Mouse (Mus musculus) neutrophil, adult 5-6 weeks (primary cell): ENCODE measurements around the gene Kctd13. TPM values are rescaled to one million over a fixed set of nuclear protein-coding genes. Genes with fewer than 3 reads are reported as not detected.
A peak's percentile ranks its signal among the peaks of the same experiment; 100 is the strongest.
"Not testable (repeated sequence)": the region's sequence is repeated elsewhere in the genome, so short reads cannot be mapped to it uniquely, and the experiment has no call there.

Source experiments
- ATAC-seq: fragments of 151-379, 151-347 bp; 2 replicates; pipeline ENCODE4 v1.8.0; 2017; ENCODE audit warnings: mild to moderate bottlenecking, moderate TSS enrichment; ENCODE audit not compliant: insufficient number of reproducible peaks, poor library complexity, low FRiP score, severe bottlenecking; ENCODE audit errors: extremely low read depth
- total RNA-seq: library from RNA; stranded (forward); fragments of 200-1000 nt; gene quantifications from 2 replicates; pipeline ENCODE4 v1.2.3, GENCODE M21; 2017

Gene Kctd13
- total RNA-seq = 29.1 and 32.8 TPM in 2 replicates

GRCm38 (mm10) chr7:126928384-126929037 lies at the start of gene Kctd13:
Kctd13 (plus strand) TSS chr7:126928879.
- peak; percentile 80 for ATAC-seq

GRCm38 (mm10) chr7:126881040-126881439 lies 47.6 kb upstream of the Kctd13 start:
- ATAC-seq = no peak

- no peak for ATAC-seq
These were observed 44.9 kb upstream of the Kctd13 start for GRCm38 (mm10) chr7:126883731-126884181.

- ATAC-seq = peak; percentile 82
These were observed 44.2 kb upstream of the Kctd13 start, which contains the start of gene Taok2 for GRCm38 (mm10) chr7:126884286-126885164. Taok2 (minus strand) TSS chr7:126884703.

GRCm38 (mm10) chr7:126887281-126887680 lies 41.4 kb upstream of the Kctd13 start:
- ATAC-seq = no peak

- ATAC-seq = no peak
These were observed 39.8 kb upstream of the Kctd13 start for GRCm38 (mm10) chr7:126888852-126889251.

GRCm38 (mm10) chr7:126896912-126897311 lies 31.8 kb upstream of the Kctd13 start:
- no peak for ATAC-seq

GRCm38 (mm10) chr7:126897390-126898101 lies 31.1 kb upstream of the Kctd13 start:
- peak; percentile 47; the same call in 1 of the 2 replicates for ATAC-seq

GRCm38 (mm10) chr7:126898102-126898990 lies 30.3 kb upstream of the Kctd13 start:
- peak; percentile 88 for ATAC-seq

GRCm38 (mm10) chr7:126899781-126900180 lies 28.9 kb upstream of the Kctd13 start:
- not testable (repeated sequence) for ATAC-seq

- no peak for ATAC-seq
These were observed 23.1 kb upstream of the Kctd13 start for GRCm38 (mm10) chr7:126905590-126905989.

GRCm38 (mm10) chr7:126914844-126915243 lies 13.8 kb upstream of the Kctd13 start:
- ATAC-seq = no peak

- not testable (repeated sequence) for ATAC-seq
These were observed 10.3 kb upstream of the Kctd13 start for GRCm38 (mm10) chr7:126918356-126918755.

GRCm38 (mm10) chr7:126919973-126920372 lies 8.7 kb upstream of the Kctd13 start:
- ATAC-seq = no peak

- no peak for ATAC-seq
These were observed 7.1 kb upstream of the Kctd13 start for GRCm38 (mm10) chr7:126921563-126921962.

- ATAC-seq = no peak
These were observed 6.0 kb upstream of the Kctd13 start, which contains the start of gene Tmem219 for GRCm38 (mm10) chr7:126922624-126923060. Tmem219 (minus strand) TSS chr7:126922917.

- no peak for ATAC-seq
These were observed 4.7 kb upstream of the Kctd13 start for GRCm38 (mm10) chr7:126923999-126924398.

- no peak for ATAC-seq
These were observed 2.4 kb upstream of the Kctd13 start for GRCm38 (mm10) chr7:126926299-126926698.
